Mouse (Mus musculus): ENCODE data around the gene Tns1. TPM values are rescaled to one million over a fixed set of nuclear protein-coding genes. Genes with fewer than 3 reads are reported as not detected.
A peak's percentile ranks its signal among the peaks of the same experiment; 100 is the strongest.

The Tns1 gene
- total RNA-seq, 2 experiments from 2014 or later = 49.6 to 52.2 TPM

- no peak for DNase-seq (ENCODE audit: low spot score in 2 of 2)
Measured at GRCm38 (mm10) chr1:74035487-74035886, 88.8 kb downstream of the Tns1 start.

- no peak for DNase-seq (ENCODE audit: low spot score in 2 of 2)
Measured at GRCm38 (mm10) chr1:74034736-74035135, 89.5 kb downstream of the Tns1 start.

GRCm38 (mm10) chr1:74034211-74034610 lies 90.0 kb downstream of the Tns1 start:
- DNase-seq (ENCODE audit: low spot score in 2 of 2) = no peak

- DNase-seq (ENCODE audit: low spot score in 2 of 2) = no peak
Measured at GRCm38 (mm10) chr1:74033407-74033806, 90.8 kb downstream of the Tns1 start.

GRCm38 (mm10) chr1:74032966-74033365 lies 91.3 kb downstream of the Tns1 start:
- peak; percentile 28 to 60 for DNase-seq (ENCODE audit: low spot score in 2 of 2)

- DNase-seq (ENCODE audit: low spot score in 2 of 2) = no peak
Measured at GRCm38 (mm10) chr1:74031771-74032609, 92.3 kb downstream of the Tns1 start.

GRCm38 (mm10) chr1:74030901-74031360 lies 93.3 kb downstream of the Tns1 start:
- no peak for DNase-seq (ENCODE audit: low spot score in 2 of 2)

- DNase-seq (ENCODE audit: low spot score in 2 of 2) = no peak
Measured at GRCm38 (mm10) chr1:74030285-74030684, 94.0 kb downstream of the Tns1 start.

- DNase-seq (ENCODE audit: low spot score in 2 of 2) = no peak
Measured at GRCm38 (mm10) chr1:74029669-74030068, 94.6 kb downstream of the Tns1 start.

- no peak for DNase-seq (ENCODE audit: low spot score in 2 of 2)
Measured at GRCm38 (mm10) chr1:74028881-74029266, 95.4 kb downstream of the Tns1 start.

- no peak for DNase-seq (ENCODE audit: low spot score in 2 of 2)
Measured at GRCm38 (mm10) chr1:74028118-74028880, 96.0 kb downstream of the Tns1 start.

GRCm38 (mm10) chr1:74027559-74028091 lies 96.6 kb downstream of the Tns1 start:
- DNase-seq (ENCODE audit: low spot score in 2 of 2) = no peak

- DNase-seq (ENCODE audit: low spot score in 2 of 2) = no peak
Measured at GRCm38 (mm10) chr1:74026703-74027195, 97.5 kb downstream of the Tns1 start.

- DNase-seq (ENCODE audit: low spot score in 2 of 2) = no peak
Measured at GRCm38 (mm10) chr1:74025651-74026226, 98.5 kb downstream of the Tns1 start.

GRCm38 (mm10) chr1:74025227-74025626 lies 99.0 kb downstream of the Tns1 start:
- no peak for DNase-seq (ENCODE audit: low spot score in 2 of 2)

- DNase-seq (ENCODE audit: low spot score in 2 of 2) = no peak
Measured at GRCm38 (mm10) chr1:74024452-74025190, 99.6 kb downstream of the Tns1 start.

GRCm38 (mm10) chr1:74022998-74023397 lies 101.3 kb downstream of the Tns1 start:
- DNase-seq (ENCODE audit: low spot score in 2 of 2) = no peak

GRCm38 (mm10) chr1:74022536-74022935 lies 101.7 kb downstream of the Tns1 start:
- no peak for DNase-seq (ENCODE audit: low spot score in 2 of 2)

- DNase-seq (ENCODE audit: low spot score in 2 of 2) = no peak
Measured at GRCm38 (mm10) chr1:74020235-74020634, 104.0 kb downstream of the Tns1 start.

- DNase-seq (ENCODE audit: low spot score in 2 of 2) = no peak
Measured at GRCm38 (mm10) chr1:74017399-74018172, 106.7 kb downstream of the Tns1 start.

All from layer of hippocampus, postnatal 14 days (tissue).